31 mouse cellular contexts compared by ENCODE assay signal in the genomic region with DNA sequence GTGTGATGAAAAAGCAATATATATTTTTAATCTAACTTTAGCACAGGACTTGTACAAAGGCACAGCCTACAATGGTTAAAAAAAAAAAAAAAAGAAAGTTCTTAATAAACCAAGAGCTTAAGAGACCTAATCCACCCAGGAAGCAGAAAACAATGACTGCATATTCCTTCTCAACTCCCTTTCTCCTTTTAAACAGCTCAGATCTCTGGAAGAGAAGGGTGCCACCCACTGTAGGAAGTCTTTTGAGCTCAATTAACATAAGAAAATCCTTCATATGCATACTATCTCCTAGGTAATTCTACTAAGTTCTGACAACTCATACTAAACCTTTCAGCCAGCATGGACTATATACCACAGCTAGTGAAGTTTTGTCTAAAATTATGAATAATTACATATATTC.
"Had no signal": no experiment of that assay in that cellular context is flagged by ENCODE, and none has a peak within 500 bp of the region (broad histone marks: within the 10 kb centered on the region; RNA-seq: fewer than 3 reads in every experiment).

No protein-coding gene starts in this region.

- H3K4me2 ChIP-seq: limb, embryonic 12.5 days; limb, embryonic 13.5 days; limb, embryonic 15.5 days; liver, embryonic 11.5 days; liver, embryonic 12.5 days; liver, embryonic 13.5 days; liver, embryonic 15.5 days; lung, embryonic 14.5 days; lung, embryonic 15.5 days; midbrain, embryonic 12.5 days; midbrain, embryonic 13.5 days; midbrain, embryonic 15.5 days; neural tube, embryonic 12.5 days; neural tube, embryonic 13.5 days had no signal

- H3K36me3 ChIP-seq: limb, embryonic 10.5 days; limb, embryonic 12.5 days; limb, embryonic 13.5 days; limb, embryonic 15.5 days; liver, embryonic 12.5 days; liver, embryonic 13.5 days; liver, embryonic 15.5 days; lung, embryonic 15.5 days; midbrain, embryonic 10.5 days; midbrain, embryonic 12.5 days; midbrain, embryonic 13.5 days; midbrain, embryonic 15.5 days; neural tube, embryonic 12.5 days; neural tube, embryonic 13.5 days had no signal

- H3K9me3 ChIP-seq: limb, embryonic 10.5 days; limb, embryonic 12.5 days; limb, embryonic 13.5 days; limb, embryonic 15.5 days; liver, embryonic 12.5 days; liver, embryonic 13.5 days; liver, embryonic 15.5 days; lung, embryonic 15.5 days; megakaryocyte, embryonic 14.5 days; midbrain, embryonic 10.5 days; midbrain, embryonic 12.5 days; midbrain, embryonic 13.5 days; midbrain, embryonic 15.5 days; neural tube, embryonic 12.5 days; neural tube, embryonic 13.5 days had no signal

- H3K4me1 ChIP-seq: limb, embryonic 10.5 days; limb, embryonic 12.5 days; limb, embryonic 13.5 days; limb, embryonic 15.5 days; liver, embryonic 12.5 days; liver, embryonic 13.5 days; liver, embryonic 15.5 days; lung, embryonic 15.5 days; midbrain, embryonic 12.5 days; midbrain, embryonic 13.5 days; midbrain, embryonic 15.5 days; neural tube, embryonic 12.5 days; neural tube, embryonic 13.5 days had no signal

- H3K9ac ChIP-seq: limb, embryonic 12.5 days; limb, embryonic 13.5 days; limb, embryonic 15.5 days; liver, embryonic 12.5 days; liver, embryonic 13.5 days; liver, embryonic 14.5 days; liver, embryonic 15.5 days; liver, postnatal 0 days; lung, embryonic 14.5 days; lung, embryonic 15.5 days; midbrain, embryonic 12.5 days; midbrain, embryonic 13.5 days; midbrain, embryonic 15.5 days; neural tube, embryonic 12.5 days; neural tube, embryonic 13.5 days had no signal

- H3K27ac ChIP-seq: limb, embryonic 10.5 days; limb, embryonic 12.5 days; limb, embryonic 13.5 days; limb, embryonic 15.5 days; liver, embryonic 12.5 days; liver, embryonic 13.5 days; liver, embryonic 14.5 days; liver, embryonic 15.5 days; lung, embryonic 15.5 days; macrophage; midbrain, embryonic 10.5 days; midbrain, embryonic 12.5 days; midbrain, embryonic 13.5 days; midbrain, embryonic 15.5 days; neural tube, embryonic 12.5 days; neural tube, embryonic 13.5 days had no signal

- H3K27me3 ChIP-seq: limb, embryonic 12.5 days; limb, embryonic 13.5 days; limb, embryonic 15.5 days; liver, embryonic 12.5 days; liver, embryonic 13.5 days; liver, embryonic 15.5 days; lung, embryonic 15.5 days; megakaryocyte, embryonic 14.5 days; neural tube, embryonic 12.5 days; neural tube, embryonic 13.5 days had no signal

- H3K4me3 ChIP-seq: limb, embryonic 10.5 days; limb, embryonic 12.5 days; limb, embryonic 13.5 days; limb, embryonic 15.5 days; liver, embryonic 12.5 days; liver, embryonic 13.5 days; liver, embryonic 15.5 days; lung, embryonic 15.5 days; megakaryocyte, embryonic 14.5 days; midbrain, embryonic 10.5 days; midbrain, embryonic 12.5 days; midbrain, embryonic 13.5 days; midbrain, embryonic 15.5 days; myocyte; neural tube, embryonic 12.5 days; neural tube, embryonic 13.5 days had no signal

- DNase-seq: left cerebral cortex, postnatal 4 days; liver; liver, embryonic 13.5 days; liver, postnatal 0 days; lung, adult 18-20 months; lung, adult 2 months; lung, embryonic 14.5 days; lung, postnatal 10 days; lung, postnatal 14 days; lung, postnatal 36 days; lung, postnatal 4 days; midbrain, embryonic 14.5 days had no signal

- ATAC-seq: liver, embryonic 12.5 days; liver, postnatal 0 days; lung, postnatal 0 days; midbrain, embryonic 13.5 days; midbrain, embryonic 15.5 days had no signal
